Mouse (Mus musculus): Measurements from ENCODE around the gene Cyb5r1. TPM values are rescaled to one million over a fixed set of nuclear protein-coding genes. Genes with fewer than 3 reads are reported as not detected.

Gene Cyb5r1
- total and polyA plus RNA-seq, 3 experiments = 17.5 to 43.6 (median 38.1) TPM

DNA sequence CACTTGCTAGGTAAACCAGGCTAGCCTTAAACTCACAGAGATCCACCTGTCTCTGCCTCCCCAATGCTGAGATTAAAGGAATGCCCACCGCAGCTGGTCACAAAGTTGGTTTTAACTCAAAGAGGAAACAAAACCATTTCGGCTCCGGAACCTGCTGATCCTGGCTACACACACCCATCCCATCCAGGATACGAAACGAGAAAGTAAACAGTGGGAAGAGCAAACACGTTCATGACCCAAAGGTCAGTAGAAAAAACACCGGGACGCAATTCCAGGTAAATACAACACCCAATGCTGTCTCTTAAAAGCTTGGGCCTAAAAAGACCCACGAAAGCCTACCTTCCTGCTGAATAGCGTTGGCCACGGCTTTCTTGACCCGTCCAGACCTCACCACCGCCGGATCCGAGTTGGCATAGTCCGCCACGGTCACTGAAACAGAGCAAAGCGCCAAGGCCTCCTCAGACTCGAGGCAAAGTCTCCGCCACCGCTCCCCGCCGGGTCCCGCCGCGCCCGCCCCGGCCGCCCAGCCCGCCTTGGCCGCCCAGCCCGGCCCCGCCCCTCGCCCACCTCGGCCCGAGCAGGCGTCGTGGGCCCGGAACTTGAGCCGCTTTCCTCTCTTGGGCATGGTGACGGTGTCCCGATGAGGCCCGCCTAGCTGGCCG is 44.0 kb upstream of the Cyb5r1 start:
- peaks cover 2 to 17% of the 10 kb centered on the region in 2 experiments; a peak in 3 of 4 replicates for H3K4me1 ChIP-seq (ENCODE audit: control insufficient read depth in 1 of 2, insufficient read depth in 2 of 2)
- H3K79me2 ChIP-seq (replicated peaks; ENCODE audit: control insufficient read depth, extremely low read depth, insufficient read depth, poor library complexity, severe bottlenecking) = peaks cover 25% of the 10 kb centered on the region
- no peaks in the 10 kb centered on the region for H3K27me3 ChIP-seq (replicated peaks)
- TF ChIP-seq CHD2 (IDR thresholded peaks at IDR 0.05; ENCODE audit: low read length) (no peak), POLR2AphosphoS2 (IDR thresholded peaks at IDR 0.05; ENCODE audit: low read depth, low read length) (no peak), MAFK (IDR thresholded peaks at IDR 0.05; ENCODE audit: insufficient replicate concordance, low read length) (no peak), USF2 (conservative IDR thresholded peaks at IDR 0.05; ENCODE audit: low read depth, low read length) (no peak), PAX5 (IDR thresholded peaks at IDR 0.05; ENCODE audit: low read length) (no peak), USF1 (IDR thresholded peaks at IDR 0.05; ENCODE audit: low read depth, low read length) (no peak), ZMIZ1 (IDR thresholded peaks at IDR 0.05; ENCODE audit: low read depth, low read length) (no peak), E2F4 (IDR thresholded peaks at IDR 0.05; ENCODE audit: insufficient replicate concordance, low read depth, low read length) (no peak), MXI1 (IDR thresholded peaks at IDR 0.05; ENCODE audit: low read depth, low read length) (no peak), MAZ (IDR thresholded peaks at IDR 0.05; ENCODE audit: low read depth, low read length) (no peak), CHD1 (IDR thresholded peaks at IDR 0.05; ENCODE audit: low read depth, low read length) (no peak)
- dilution Hi-C loops (cut with MboI; ENCODE audit: extremely low pct_ligation_motif_present, extremely low pct_unique_long_range_greater_than_20kb, low sequenced_read_pairs) (no loop called here), in situ Hi-C loops (cut with MboI; ENCODE audit: low pct_ligation_motif_present, low pct_unique_long_range_greater_than_20kb, low sequenced_read_pairs) (no loop called here)
- peak overlapping the region; percentile 92 for H3K9ac ChIP-seq (ENCODE audit: insufficient read depth, low read depth)
- no peak overlapping the region for H3K27ac ChIP-seq (ENCODE audit: insufficient read depth, low read depth)
- H3K36me3 ChIP-seq (replicated peaks in 1 of 2; ENCODE audit: control insufficient read depth in 1 of 2, insufficient read depth in 1 of 2, low read length in 1 of 2) = peaks cover 18 to 36% of the 10 kb centered on the region in 2 experiments
- H3K4me2 ChIP-seq (ENCODE audit: insufficient read depth, low read depth, poor library complexity, severe bottlenecking) = peak overlapping the region; percentile 98
- no peaks in the 10 kb centered on the region for H3K9me3 ChIP-seq (replicated peaks; ENCODE audit: low read length)
- peak overlapping the region; percentile 85 to 99 (median 89) for H3K4me3 ChIP-seq (replicated peaks in 1 of 3; ENCODE audit: low read depth in 2 of 3, low read length in 2 of 3, poor library complexity in 1 of 3)
- DNase-seq (ENCODE audit: extremely low read depth) = peak; percentile 12

DNA sequence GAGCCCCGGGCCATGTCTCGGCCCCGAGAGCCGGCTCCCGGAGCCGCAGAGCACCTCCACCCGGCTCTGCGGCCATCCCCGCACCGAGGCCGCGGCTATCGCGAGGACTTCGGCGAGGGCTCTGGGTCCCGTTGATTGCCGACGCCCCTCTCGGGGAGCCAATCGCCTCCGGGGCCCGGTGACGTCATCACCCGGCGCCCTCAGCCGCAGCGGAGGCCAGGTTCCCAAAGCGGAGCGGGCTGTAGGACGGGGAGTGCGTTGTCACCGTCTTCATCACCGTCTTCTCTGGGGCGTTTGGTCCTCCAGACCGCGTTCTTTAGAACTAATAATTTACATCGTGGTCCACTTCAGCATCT is 43.5 kb upstream of the Cyb5r1 start, which contains the start of gene Tmem183a:
Gene Tmem183a (minus strand): TSS at position 123 of the 356 bp plus-strand sequence.
- in situ Hi-C loops (cut with MboI; ENCODE audit: low pct_ligation_motif_present, low pct_unique_long_range_greater_than_20kb, low sequenced_read_pairs) (no loop called here), dilution Hi-C loops (cut with MboI; ENCODE audit: extremely low pct_ligation_motif_present, extremely low pct_unique_long_range_greater_than_20kb, low sequenced_read_pairs) (no loop called here)
- Histone ChIP-seq H3K4me3 (replicated peaks in 1 of 3; ENCODE audit: low read depth in 2 of 3, low read length in 2 of 3, poor library complexity in 1 of 3) (peak within 1 kb of the TSS; percentile 85 to 99 (median 89)), H3K4me1 (ENCODE audit: control insufficient read depth in 1 of 2, insufficient read depth in 2 of 2) (peaks cover 2 to 17% of the 10 kb centered on the region in 2 experiments; a peak in 3 of 4 replicates), H3K4me2 (ENCODE audit: insufficient read depth, low read depth, poor library complexity, severe bottlenecking) (peak within 1 kb of the TSS; percentile 98), H3K9me3 (replicated peaks; ENCODE audit: low read length) (no peaks in the 10 kb centered on the region), H3K27me3 (replicated peaks) (no peaks in the 10 kb centered on the region), H3K79me2 (replicated peaks; ENCODE audit: control insufficient read depth, extremely low read depth, insufficient read depth, poor library complexity, severe bottlenecking) (peaks cover 25% of the 10 kb centered on the region), H3K27ac (ENCODE audit: insufficient read depth, low read depth) (no peak within 1 kb of the TSS), H3K9ac (ENCODE audit: insufficient read depth, low read depth) (peak within 1 kb of the TSS; percentile 97), H3K36me3 (replicated peaks in 1 of 2; ENCODE audit: control insufficient read depth in 1 of 2, insufficient read depth in 1 of 2, low read length in 1 of 2) (peaks cover 18 to 34% of the 10 kb centered on the region in 2 experiments)
- peak; percentile 92 for DNase-seq (ENCODE audit: extremely low read depth)
- TF ChIP-seq MAZ (IDR thresholded peaks at IDR 0.05; ENCODE audit: low read depth, low read length) = peak; percentile 48; the same call in 1 of the 2 replicates
- TF ChIP-seq MXI1 (IDR thresholded peaks at IDR 0.05; ENCODE audit: low read depth, low read length) = peak; percentile 75
- no peak for TF ChIP-seq RAD21 (IDR thresholded peaks at IDR 0.05; ENCODE audit: low read depth, low read length)
- TF ChIP-seq CHD1 (IDR thresholded peaks at IDR 0.05; ENCODE audit: low read depth, low read length) = no peak
- TF ChIP-seq IRF4 (IDR thresholded peaks at IDR 0.05; ENCODE audit: low read depth, low read length) = no peak
- TF ChIP-seq ZMIZ1 (IDR thresholded peaks at IDR 0.05; ENCODE audit: low read depth, low read length) = peak; percentile 92
- peak; percentile 47; the same call in 1 of the 2 replicates for TF ChIP-seq MEF2A (IDR thresholded peaks at IDR 0.05; ENCODE audit: borderline replicate concordance, low read depth, low read length)
- TF ChIP-seq ELF1 (IDR thresholded peaks at IDR 0.05; ENCODE audit: low read depth, low read length) = peak; percentile 55
- peak; percentile 79 for TF ChIP-seq SIN3A (IDR thresholded peaks at IDR 0.05; ENCODE audit: low read length)
- peak; percentile 91; the same call in 1 of the 2 replicates for TF ChIP-seq POLR2AphosphoS2 (IDR thresholded peaks at IDR 0.05; ENCODE audit: low read depth, low read length)
- TF ChIP-seq JUND (conservative IDR thresholded peaks at IDR 0.05; ENCODE audit: low read depth, low read length) = peak; percentile 61; the same call in 1 of the 2 replicates
- TF ChIP-seq SMC3 (IDR thresholded peaks at IDR 0.05; ENCODE audit: low read depth, low read length) = no peak
- peak; percentile 87 for TF ChIP-seq HCFC1 (IDR thresholded peaks at IDR 0.05; ENCODE audit: low read depth, low read length)
- TF ChIP-seq MAX (IDR thresholded peaks at IDR 0.05; ENCODE audit: low read length) = peak; percentile 59; the same call in 1 of the 2 replicates
- 0 out of 2 replicates have a peak, but pooled peaks have one; percentile 11 for TF ChIP-seq MAFK (IDR thresholded peaks at IDR 0.05; ENCODE audit: insufficient replicate concordance, low read length)
- peak; percentile 99 for TF ChIP-seq CHD2 (IDR thresholded peaks at IDR 0.05; ENCODE audit: low read length)
- no peak for TF ChIP-seq BHLHE40 (IDR thresholded peaks at IDR 0.05; ENCODE audit: low read depth, low read length)
- peak; percentile 79 for TF ChIP-seq TBP (conservative IDR thresholded peaks at IDR 0.05; ENCODE audit: low read depth, low read length)
- TF ChIP-seq ZC3H11A (IDR thresholded peaks at IDR 0.05; ENCODE audit: low read depth, low read length) = no peak
- TF ChIP-seq ZNF384 (IDR thresholded peaks at IDR 0.05; ENCODE audit: low read depth, low read length) = no peak
- TF ChIP-seq ZKSCAN1 (IDR thresholded peaks at IDR 0.05; ENCODE audit: borderline replicate concordance, low read depth, low read length) = no peak
- TF ChIP-seq E2F4 (IDR thresholded peaks at IDR 0.05; ENCODE audit: insufficient replicate concordance, low read depth, low read length) = no peak
- TF ChIP-seq KAT2A (IDR thresholded peaks at IDR 0.05; ENCODE audit: insufficient replicate concordance, low read length) = peak; percentile 76; the same call in 1 of the 2 replicates
- TF ChIP-seq UBTF (IDR thresholded peaks at IDR 0.05; ENCODE audit: low read depth, low read length) = 0 out of 2 replicates have a peak, but pooled peaks have one; percentile 43
- no peak for TF ChIP-seq ETS1 (conservative IDR thresholded peaks at IDR 0.05; ENCODE audit: low read depth, low read length)
- TF ChIP-seq POLR2A (IDR thresholded peaks at IDR 0.05; ENCODE audit: low read depth, low read length) = peak; percentile 99
- peak; percentile 91 for TF ChIP-seq TCF12 (IDR thresholded peaks at IDR 0.05; ENCODE audit: low read depth, low read length)
